1 mouse cellular context compared by ENCODE assay signal in the genomic region with DNA sequence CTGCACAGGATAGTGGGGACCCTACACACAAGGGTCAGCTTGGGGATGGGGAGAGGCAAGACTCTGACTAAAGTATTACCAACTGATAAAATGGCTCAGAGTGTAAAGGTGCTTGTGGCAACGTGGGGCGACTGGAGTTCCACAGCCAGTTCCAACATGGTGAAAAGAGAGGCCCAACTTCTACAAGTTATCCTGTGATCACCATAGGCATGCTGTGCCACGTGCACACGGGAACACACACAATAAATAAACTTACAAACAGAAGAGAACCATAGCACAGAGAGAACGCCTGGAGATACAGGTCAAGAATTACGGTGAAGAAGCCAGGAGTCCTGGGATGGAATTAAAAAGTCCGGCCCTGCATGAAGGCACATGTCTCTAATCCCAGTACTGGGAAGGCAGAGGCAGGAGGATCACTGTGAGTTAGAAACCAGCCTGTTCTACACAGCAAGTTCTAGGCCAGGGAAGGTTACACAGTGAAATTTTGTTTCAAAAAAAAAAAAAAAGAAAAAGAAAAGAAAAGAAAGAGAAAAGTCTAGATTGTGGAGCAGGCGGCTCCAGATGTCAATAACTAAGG.
A peak's percentile ranks its signal among the peaks of the same experiment; 100 is the strongest.
TF ChIP-seq lines count a peak whose summit lies in the region.

No protein-coding gene starts in this region.

TF ChIP-seq in CH12.LX, 34 proteins besides CTCF, POLR2A, EP300 and RAD21:
- TF ChIP-seq IRF4 (IDR thresholded peaks at IDR 0.05; ENCODE audit: low read depth, low read length) (no peak), JUND (conservative IDR thresholded peaks at IDR 0.05; ENCODE audit: low read depth, low read length) (0 out of 2 replicates have a peak, but pooled peaks have one; percentile 35), USF2 (conservative IDR thresholded peaks at IDR 0.05; ENCODE audit: low read depth, low read length) (no peak), E2F4 (IDR thresholded peaks at IDR 0.05; ENCODE audit: insufficient replicate concordance, low read depth, low read length) (peak; percentile 37; the same call in 1 of the 2 replicates), MEF2A (IDR thresholded peaks at IDR 0.05; ENCODE audit: borderline replicate concordance, low read depth, low read length) (no peak), MYC (IDR thresholded peaks at IDR 0.05; ENCODE audit: low read depth, low read length) (peak; percentile 21; the same call in 1 of the 2 replicates), MXI1 (IDR thresholded peaks at IDR 0.05; ENCODE audit: low read depth, low read length) (peak; percentile 9; the same call in 1 of the 2 replicates), JUN (IDR thresholded peaks at IDR 0.05; ENCODE audit: insufficient read depth, low read depth, low read length) (no peak), CHD1 (IDR thresholded peaks at IDR 0.05; ENCODE audit: low read depth, low read length) (peak; percentile 81; the same call in 1 of the 2 replicates), PAX5 (IDR thresholded peaks at IDR 0.05; ENCODE audit: low read length) (no peak)
